Mouse (Mus musculus) thymus, postnatal 4 days (tissue): ENCODE measurements around the gene Unk.

Source experiments
- DNase-seq: peaks from one replicate; pipeline ENCODE4 v3.0.0; 2021

The Unk gene

DNA sequence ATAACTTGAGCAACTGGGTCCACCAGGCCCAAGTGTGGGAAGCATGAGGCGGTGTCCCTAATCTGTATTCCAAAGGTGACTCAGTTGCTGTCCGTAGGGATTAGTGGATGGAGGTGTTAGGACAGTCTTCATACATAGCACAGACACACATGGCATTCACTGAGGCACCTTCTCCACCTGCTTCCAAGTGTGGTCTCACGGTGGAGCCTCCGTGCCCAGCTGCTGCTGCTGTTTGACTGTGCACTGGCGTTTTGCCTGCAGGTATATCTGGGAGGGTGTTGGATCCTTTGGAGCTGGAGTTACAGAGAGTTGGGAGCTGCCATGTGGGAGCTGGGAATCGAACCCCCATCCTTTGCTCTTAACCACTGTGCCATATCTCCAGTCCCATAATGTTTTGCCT lies 4.5 kb downstream of the Unk start:
- DNase-seq = no peak

DNA sequence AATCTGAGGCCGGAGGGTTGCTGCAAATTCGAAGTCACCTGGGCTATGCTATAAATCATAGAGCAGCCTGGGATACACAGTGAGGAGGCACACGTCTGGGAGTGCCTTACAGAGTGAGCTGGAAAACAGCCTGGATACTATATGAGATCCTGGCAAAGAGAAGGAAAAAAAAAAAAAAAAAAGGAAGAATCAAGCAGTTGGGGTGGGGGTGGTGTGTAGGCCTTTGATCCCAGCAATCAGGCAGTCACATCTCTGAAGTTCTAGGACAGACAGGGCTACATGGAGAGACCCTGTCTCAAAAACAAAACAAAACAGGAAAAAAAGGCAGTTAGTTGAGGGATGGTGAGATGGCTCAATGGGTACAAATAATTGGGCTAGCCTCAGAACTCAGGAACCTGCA lies 6.5 kb downstream of the Unk start:
- no peak for DNase-seq

DNA sequence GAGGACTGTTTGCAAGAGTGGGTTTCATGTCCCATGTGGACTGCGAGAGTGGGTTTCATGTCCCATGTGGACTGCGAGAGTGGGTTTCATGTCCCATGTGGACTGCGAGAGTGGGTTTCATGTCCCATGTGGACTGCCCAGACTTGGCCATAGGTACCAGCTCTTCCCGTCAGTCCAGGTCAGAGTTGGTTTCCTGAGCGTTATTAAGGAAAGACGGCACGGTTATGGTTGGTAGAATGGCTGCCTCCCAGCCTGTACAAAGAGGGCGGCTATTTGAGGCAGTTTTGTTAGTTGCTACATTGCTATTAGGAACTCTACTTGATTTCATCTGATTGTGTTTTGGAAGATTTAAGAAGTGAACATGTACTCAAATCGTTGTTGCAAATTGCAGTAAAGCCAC lies 7.7 kb downstream of the Unk start:
- DNase-seq = no peak

DNA sequence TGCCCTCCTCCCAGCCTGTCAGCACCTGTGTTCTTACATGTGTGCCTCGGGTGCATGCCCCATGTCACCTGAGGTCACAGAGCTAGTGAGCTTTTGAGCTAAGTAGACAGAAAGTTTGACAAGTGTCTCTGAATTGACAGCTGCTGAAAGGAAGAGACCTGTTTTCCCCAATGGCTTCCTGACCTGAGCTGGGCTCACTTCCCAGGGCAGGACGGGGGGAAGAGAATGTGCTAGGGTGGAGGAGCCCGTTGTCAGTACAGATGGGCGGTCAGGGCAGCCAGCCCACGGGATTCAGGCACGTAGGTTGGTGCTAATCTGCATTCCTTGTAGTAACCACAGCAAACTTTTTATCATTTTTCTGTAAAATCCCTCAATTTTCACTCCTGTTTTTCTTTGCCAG lies 10.5 kb downstream of the Unk start:
- DNase-seq = no peak

DNA sequence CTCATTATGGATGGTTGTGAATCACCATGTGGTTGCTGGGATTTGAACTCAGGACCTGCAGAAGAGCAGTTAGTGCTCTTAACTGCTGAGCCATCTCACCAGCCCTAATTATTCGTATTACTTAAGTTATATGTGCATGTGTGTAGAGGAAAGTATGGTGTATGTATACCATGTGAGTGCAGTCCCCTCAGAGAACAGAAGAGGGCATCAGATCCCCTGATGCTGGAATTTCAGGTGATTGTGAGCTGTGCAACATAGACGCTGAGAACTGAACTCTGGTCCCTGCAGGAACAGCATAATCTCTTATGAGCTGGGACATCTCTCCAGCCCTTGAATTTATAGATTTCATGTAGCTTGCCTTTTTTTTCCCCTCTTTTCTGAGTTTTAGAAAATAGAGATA lies 11.7 kb downstream of the Unk start:
- no peak for DNase-seq

DNA sequence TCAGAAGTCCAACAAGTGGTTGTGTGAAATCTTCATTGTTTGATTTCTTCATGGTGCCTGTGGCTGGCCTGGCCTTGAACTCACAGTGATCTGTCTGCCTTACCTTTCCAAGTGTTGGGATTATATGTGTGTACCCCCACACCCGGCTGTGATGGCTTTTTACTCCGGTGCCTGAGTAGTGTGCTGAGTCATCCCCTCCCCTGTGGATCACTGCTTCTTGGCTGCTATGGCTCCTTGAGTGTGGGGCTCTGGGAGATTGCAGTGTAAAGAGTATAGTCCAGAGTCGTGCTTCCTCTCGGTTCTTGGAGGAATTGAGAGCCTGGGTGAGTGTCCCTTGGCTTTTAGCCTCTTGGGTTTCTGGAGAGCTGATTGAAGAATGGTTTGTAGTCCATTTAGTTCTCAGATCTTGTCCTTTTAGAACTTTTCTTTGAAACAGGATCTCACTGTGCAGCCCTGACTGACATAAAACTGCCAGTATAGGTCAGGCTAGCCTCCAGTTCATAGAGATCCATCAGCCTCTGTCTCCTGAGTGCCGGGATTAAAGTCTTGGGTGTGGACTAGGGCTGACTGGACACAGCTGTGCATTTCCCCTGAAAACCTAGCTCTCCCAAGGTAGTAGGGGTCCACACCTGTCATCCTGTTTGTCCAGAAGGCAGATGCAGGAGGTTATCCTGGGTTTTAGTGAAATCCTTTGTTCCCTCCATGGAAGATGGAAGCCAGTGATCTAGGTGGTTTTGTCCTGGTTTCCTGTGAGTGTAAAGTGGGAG lies 12.4 kb downstream of the Unk start:
- no peak for DNase-seq

DNA sequence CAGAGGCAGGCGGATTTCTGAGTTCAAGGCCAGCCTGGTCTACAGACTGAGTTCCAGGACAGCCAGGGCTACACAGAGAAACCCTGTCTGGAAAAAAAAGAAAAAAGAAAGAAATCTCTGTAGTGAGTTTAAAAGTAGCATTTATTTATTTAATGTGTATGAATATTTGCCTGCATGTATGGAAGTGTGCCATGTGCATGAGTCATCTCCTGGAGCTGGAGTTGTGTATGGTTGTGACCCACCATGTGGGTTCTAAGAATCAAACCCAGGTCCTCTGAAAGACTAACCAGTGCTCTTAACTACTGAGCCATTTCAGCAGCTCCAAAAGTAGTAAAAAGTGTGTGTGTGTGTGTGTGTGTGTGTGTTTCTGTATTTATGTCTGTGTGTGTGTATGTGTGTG lies 13.2 kb downstream of the Unk start:
- DNase-seq = no peak

DNA sequence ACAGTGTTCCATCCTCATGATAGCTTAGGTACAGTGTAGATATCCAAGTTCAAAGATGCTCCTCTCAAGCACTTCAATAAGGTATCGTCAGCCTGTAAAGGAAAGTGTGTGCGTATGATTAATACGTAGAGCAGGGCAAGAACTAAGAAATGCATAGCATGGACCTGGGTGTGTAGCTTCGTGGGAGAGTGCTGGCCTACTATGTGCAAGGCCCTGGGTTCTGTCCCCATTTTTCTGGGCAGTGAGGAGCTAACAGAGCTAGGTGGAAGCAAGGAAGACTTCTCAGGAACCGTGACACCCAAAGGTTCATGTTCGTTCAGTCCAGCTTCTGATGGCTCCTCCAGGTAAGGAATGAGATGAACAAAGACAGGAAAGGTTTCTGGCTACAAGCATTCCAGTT lies 15.1 kb downstream of the Unk start:
- no peak for DNase-seq

DNA sequence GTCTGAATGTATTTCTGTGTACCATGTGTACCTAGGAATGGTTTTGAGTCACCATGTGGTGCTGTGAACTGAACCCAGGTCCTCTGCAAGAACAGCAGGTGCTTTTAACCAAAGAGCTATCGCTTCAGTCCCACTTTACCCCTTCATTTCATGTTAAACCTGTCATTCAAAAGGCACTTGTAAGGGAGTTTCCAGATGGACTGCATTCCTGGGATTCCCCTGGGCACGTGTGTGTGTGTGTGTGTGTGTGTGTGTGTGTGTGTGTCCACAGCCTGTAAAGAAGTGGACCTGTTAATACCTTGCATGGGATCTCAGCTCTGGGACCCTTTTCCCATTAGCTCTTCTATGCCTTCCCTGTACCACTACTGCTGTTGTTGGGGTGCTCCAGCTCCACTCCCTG lies 19.5 kb downstream of the Unk start:
- no peak for DNase-seq

DNA sequence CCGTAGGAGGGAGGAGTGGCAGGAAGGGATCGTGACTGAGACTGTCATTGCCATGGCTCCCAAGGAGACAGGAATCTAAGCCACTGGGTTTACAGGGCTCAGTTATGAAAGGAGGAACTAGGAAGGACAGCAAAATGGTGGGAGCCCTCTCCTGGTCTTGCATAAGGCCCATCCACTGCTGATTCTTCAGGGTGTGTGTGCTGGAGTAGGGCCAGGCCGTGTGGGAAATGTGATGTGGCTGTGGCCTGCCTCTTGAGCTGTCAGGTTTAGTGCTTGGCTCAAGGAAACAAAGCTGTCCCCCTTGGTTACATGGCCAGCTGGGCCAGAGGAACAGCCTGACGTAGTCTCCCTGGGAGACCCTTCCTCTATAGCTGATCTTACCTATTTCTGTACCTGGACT lies 20.1 kb downstream of the Unk start:
- DNase-seq = no peak

DNA sequence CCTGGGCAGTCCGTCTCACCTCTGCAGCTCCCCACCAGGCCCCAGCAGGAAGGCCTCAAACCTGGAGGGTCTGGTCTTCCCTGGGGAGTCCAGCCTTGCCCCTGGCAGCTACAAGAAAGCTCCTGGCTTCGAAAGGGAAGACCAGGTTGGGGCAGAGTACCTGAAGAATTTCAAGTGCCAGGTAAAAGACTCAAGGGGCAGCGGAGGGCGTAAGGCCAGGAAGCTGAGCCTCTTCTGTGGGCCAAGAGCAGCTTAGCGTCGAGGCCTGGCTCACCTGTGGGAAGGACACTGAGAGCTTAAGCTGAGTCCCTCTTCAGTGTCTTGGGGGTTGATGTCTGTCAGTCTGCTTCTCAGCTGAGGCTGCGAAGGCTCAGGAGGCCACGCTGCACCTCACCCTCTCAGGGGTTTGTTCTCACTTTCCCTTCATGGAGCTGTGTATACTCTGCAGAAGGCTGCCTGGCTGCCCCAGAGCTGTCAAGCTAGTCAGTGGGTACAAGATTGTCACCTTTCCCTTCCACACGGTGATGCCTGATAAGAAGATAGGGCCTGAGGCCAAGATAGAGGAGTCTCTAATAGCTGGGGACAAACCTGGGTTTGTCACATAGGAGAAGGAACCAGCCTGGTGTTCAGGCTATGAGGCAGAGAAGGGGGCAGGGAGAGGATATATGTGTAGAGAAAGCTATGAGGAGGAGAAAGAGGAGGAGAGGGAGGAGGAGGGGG lies 23.5 kb downstream of the Unk start:
- DNase-seq = no peak

DNA sequence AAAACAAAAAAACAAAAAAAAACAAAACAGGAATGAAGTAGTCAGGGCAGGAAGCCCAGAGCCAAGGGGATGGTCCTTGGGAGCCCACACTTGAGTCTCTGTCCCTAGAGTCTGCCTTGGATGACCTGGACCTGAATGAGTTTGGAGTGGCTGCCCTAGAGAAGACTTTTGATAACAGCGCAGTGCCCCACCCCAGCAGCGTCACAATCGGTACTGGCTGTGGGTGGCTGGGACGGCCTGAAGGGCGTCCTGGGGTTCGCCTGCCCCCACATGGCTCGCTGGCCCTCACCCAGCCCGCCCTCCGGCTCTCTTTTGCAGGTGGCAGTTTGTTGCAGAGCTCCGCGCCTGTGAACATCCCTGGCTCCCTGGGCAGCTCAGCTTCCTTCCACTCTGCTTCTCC lies 25.8 kb downstream of the Unk start:
- DNase-seq = no peak

DNA sequence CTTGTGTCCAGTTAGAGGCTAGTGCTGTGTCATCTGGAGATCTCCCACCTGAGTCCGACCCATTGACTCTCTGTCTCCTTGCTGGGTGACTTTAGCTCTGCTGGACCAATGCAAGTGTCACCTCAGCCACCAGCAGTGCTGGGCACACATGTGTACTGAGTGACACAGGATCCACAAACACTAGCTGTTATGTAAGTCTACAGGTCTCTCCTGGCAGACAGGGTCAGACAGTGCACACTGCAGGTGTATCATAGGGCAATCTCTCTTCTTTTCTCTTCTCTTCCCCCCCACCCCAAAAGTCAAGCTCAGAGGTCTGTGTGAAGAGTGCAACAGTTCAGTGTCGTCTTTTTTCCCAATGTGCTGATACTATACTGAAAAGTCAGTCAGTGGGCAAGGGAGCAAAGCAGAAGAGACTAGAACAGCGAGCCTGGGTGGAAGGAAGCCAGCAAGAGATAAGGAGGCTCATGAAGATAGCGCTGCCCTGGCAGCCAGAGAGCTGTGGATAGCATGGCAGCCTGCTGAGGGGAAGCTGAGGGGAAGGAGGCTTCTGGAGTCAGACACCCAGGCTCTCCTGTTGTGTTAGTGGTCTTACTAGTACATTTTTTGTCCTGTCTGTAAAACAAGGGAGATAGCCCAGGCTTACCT lies 27.2 kb downstream of the Unk start:
- DNase-seq = no peak

DNA sequence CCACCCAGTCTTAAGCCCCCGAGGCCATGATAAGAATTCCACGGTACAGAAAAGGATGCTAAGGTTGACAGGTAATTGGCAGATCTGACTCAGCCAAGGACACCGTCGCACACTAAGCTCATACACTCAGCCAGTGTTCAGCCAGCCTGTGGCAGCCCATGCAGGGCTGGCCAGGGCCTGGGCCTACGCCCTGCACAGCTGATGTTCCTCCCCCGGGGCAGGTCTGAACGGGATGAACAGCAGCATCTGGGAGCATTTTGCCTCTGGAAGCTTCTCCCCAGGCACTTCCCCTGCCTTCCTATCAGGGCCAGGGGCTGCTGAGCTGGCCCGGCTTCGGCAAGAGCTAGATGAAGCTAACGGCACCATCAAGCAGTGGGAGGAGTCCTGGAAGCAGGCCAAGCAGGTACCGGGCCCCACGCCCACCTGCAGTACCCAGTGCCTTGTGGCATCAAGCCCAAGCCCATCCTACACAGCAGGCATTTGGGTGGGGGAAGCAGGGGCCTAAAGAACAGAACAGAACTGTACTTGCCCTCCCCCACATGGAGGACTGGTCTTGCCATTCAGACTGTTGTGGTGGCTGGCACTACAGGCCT lies 28.0 kb downstream of the Unk start:
- DNase-seq = no peak

DNA sequence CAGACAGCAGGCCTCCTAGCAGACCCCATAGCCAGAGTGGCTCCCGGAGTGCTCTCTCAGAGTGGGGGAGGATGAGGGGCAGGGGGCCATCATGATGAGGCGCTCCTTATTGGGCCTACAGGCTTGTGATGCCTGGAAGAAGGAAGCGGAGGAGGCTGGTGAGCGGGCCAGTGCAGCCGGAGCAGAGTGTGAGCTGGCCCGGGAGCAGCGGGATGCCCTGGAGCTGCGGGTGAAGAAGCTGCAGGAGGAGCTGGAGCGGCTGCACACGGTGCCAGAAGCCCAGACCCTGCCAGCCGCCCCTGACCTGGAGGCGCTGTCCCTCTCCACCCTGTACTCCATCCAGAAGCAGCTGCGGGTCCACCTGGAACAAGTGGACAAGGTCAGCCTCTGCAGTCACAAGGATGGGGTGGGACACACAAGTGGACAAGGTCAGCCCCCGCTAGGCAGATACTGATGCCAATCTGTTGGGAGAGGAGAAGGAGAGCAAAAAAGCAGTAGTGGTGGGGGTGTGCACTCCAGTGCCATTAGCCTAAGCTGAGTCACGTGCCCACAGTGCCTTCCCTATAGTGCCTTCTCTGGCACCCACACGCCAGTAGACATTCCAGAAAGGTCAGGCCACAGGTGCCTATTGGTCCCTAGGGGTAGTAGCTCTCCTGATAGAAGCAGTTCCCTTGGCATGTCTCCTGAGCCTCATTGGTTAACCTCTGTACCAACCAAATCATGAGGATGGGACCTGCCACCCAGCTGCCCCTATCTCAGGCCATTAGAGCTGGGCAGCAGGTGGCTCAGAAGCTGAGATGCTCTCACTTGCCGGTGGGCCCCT lies 29.0 kb downstream of the Unk start:
- no peak for DNase-seq

DNA sequence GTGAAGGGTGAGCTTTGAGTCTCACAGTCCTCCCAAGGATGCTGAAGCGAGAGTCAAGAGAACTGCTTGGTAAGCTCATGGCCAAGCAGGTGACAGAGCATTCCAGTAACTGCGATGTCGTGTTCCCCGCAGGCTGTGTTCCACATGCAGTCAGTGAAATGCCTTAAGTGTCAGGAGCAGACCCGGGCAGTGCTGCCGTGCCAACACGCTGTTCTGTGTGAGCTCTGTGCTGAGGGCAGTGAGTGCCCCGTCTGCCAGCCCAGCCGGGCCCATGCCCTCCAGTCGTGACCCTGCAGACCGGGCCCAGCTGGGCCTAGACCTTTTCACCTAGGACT lies 29.5 kb downstream of the Unk start:
- DNase-seq = no peak

DNA sequence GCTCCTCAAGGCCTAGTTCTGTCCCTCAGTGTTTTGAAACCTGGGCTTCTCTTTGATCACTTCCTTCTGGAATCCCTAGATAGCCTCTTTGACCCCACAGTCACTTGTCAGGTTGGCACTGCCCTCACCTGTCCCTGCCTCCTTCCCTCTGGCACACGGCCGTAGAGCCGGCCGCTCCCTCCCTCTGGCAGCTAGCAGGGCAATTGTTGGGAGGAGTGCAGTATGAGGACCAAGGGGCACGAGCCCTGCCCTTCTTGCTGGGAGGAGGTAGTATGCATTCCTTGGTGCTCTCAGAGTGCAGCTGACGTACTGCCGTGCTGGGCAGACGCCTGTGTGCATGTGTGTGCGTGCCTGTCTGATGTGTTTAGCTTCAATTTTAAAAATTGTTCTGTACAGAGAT lies 30.5 kb downstream of the Unk start:
- no peak for DNase-seq

DNA sequence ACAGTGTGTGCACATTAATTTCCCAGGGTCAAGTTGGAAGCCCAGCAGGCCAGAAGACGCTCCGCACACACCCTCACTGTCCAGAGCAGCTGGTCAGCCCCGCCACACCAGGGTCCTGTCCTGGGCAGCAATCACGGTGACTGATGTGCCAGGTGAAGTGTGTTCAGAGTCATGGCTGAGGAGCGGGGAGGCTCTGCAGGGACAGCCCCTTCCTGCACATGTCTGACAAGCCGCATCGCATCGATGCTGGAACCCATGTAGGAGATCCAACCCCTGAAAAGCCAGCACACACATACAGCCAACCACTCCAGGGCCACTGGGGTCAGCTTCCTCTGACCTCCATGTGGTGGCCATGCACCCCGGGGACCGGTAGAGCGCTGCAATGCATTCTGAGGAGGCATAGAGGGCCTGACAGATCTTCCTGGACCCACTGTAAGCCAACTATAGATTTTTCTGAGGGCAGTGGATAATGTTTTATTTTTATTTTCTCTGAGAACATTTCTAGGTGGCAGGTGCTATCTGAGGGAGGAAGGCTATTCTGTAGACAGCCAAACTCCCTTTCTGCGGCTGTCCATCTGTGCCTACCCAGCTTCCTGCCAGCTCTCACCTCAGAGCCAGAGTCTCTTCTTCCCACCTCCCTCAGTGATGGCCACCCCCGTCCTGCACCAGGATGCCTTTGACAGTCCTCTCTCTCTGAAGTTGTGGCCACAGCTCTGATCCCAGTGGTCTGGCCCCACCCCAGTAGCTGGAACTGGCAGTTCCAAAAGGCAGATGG lies 31.7 kb downstream of the Unk start:
- DNase-seq = no peak

DNA sequence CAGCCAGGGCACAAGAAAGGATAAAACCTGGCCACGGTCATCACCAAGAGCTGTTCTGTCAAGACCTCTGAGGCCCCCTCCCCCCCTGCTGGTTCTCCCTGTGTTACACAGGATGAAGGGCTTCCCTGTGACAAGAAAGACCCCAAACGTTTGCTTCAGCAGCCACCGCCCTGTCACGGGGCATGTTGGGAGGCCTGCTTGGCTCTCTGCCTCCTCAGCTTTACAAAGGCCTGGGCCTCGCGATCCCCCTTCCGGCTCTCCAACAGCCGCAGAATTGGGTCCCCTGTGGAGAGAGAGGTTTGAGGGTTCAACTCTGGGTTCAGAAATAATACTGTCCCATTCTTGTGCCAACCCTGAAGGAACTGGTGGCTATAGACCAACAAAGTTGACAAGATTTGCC lies 32.4 kb downstream of the Unk start:
- DNase-seq = no peak

DNA sequence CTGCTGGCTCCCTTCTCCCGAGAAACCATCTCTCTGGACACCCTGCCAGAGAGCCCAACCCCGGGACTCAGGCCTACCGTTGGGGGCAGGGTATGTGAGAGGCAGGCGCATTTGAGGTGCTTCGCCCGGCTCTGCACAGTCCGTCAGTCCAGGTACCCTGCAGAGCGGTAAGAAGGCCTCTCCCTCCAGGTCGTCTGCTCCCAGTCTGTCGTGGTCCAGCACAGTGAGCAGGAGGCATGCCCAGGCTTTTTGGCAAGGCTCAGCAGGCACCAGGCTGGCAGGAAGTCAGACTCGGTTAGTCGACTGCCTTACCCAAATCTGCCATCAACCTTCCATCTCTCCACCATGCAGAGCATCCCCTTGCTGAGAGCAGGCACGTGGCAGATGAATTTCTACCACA lies 33.4 kb downstream of the Unk start:
- DNase-seq = no peak

DNA sequence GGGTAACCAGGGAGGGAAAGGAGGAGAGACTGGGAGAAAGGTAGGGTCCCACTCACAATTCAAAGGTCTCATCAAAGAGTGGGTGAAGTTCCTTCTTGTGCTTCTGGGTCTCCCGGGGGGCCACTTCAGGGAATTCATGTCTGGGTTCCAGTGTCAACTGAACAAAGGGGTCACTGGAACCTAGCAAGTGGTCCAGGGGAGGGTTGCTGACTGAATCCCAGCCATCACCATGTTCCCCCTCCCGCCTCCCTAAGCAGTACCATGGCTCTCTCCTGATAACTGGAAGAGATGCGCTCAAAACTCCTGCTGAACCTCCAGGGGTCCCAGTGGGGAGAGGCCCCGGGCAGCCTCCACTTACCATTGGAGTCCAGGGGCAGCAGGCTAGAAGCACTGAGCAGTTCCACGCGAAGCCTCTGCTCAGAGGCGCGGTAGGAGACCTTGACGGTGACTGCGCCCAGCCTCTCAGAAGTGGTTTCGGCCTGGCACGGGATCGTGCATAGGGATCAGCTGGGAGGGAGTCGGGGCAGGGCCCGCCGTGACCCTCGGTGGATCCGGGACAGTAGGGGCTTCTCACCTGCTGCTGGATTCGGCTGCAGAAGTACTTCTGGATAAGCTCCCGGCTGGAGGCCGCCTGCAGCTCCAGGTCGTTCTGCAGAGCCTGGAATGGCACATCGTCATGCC lies 34.2 kb downstream of the Unk start:
- no peak for DNase-seq

DNA sequence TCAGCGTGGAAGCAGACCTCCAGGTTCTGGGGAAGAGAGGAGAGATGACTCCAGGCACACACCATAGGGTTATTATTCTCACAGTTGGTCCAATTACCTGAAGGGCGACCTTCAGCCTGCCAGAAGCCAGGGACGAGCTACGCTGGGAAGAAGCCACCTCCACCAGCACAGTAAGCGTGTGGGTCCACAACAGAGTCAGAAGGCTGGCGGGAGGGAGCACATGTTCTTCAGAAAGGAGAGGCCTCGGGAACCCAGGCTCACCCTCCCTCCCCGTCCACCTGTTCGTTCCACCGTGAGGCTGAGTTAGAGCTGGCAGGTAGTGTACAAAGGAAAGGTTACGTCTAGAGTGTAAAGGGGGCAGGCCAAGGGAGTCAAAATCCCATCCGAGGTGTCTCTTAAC lies 35.2 kb downstream of the Unk start:
- DNase-seq = no peak
